Mouse (Mus musculus) MEL (cell line): ENCODE measurements around the gene Grtp1. TPM values are rescaled to one million over a fixed set of nuclear protein-coding genes. Genes with fewer than 3 reads are reported as not detected.

Source experiments
- DNase-seq: peaks from one replicate; pipeline ENCODE4 v3.0.0; 2011; ENCODE audit warnings: low read depth, low spot score
- H3K27ac ChIP-seq: 2 replicates; pipeline ENCODE4 v1.5.1; 2012; ENCODE audit warnings: low read depth, mild to moderate bottlenecking, control low read depth, low read length, moderate library complexity; ENCODE audit not compliant: control insufficient read depth
- H3K27me3 ChIP-seq, 2 experiments: fragments of 150-350 bp in 1 of 2; sonication (generic) in 1 of 2; 2 replicates each; pipeline ENCODE4 v1.6.1; 2012; ENCODE audit warnings: low read length in 2 of 2, mild to moderate bottlenecking in 2 of 2, improper control_type of control experiment in 1 of 2, moderate library complexity in 1 of 2; ENCODE audit not compliant: insufficient read depth in 2 of 2, control insufficient read depth in 1 of 2
- H3K36me3 ChIP-seq, 2 experiments: 2 replicates each; pipeline ENCODE4 v1.6.1; 2012 to 2014; ENCODE audit warnings: low read length in 2 of 2, improper control_type of control experiment in 1 of 2, inconsistent platforms in 1 of 2, mild to moderate bottlenecking in 1 of 2; ENCODE audit not compliant: insufficient read depth in 2 of 2, control insufficient read depth in 1 of 2
- H3K4me1 ChIP-seq, 2 experiments: fragments of 150-350 bp in 1 of 2; sonication (generic) in 1 of 2; 2 replicates each; pipeline ENCODE4 v1.6.1; 2012; ENCODE audit warnings: low read length in 2 of 2, improper control_type of control experiment in 1 of 2, mild to moderate bottlenecking in 1 of 2; ENCODE audit not compliant: insufficient read depth in 2 of 2, control insufficient read depth in 1 of 2
- H3K4me3 ChIP-seq, 2 experiments: fragments of 150-350 bp in 1 of 2; sonication (generic) in 1 of 2; 2 replicates each; pipeline ENCODE4 v1.5.1; 2012; ENCODE audit warnings: low read depth in 2 of 2, low read length in 2 of 2, mild to moderate bottlenecking in 2 of 2, moderate library complexity in 2 of 2, control low read depth in 1 of 2, improper control_type of control experiment in 1 of 2; ENCODE audit not compliant: control insufficient read depth in 1 of 2, insufficient read depth in 1 of 2
- H3K79me2 ChIP-seq: 2 replicates; pipeline ENCODE4 v1.6.1; 2012; ENCODE audit warnings: mild to moderate bottlenecking, low read length, moderate library complexity; ENCODE audit not compliant: control insufficient read depth, poor library complexity, insufficient read depth
- H3K9ac ChIP-seq: 2 replicates; pipeline ENCODE4 v1.6.1; 2012; ENCODE audit warnings: low read depth, mild to moderate bottlenecking, control low read depth, low read length, moderate library complexity; ENCODE audit not compliant: control insufficient read depth, poor library complexity, severe bottlenecking
- H3K9me3 ChIP-seq: fragments of 150-350 bp; sonication (generic); replicated peaks from 2 replicates; pipeline ENCODE4 v1.6.1; 2012; ENCODE audit warnings: mild to moderate bottlenecking, low read length, improper control_type of control experiment, moderate library complexity; ENCODE audit not compliant: insufficient read depth
- CTCF ChIP-seq, 3 experiments: IDR thresholded peaks in 2 of 3; conservative IDR thresholded peaks in 1 of 3; 2 replicates each; pipeline ENCODE4 v1.5.1; 2011 to 2012; ENCODE audit warnings: low read length in 3 of 3, low read depth in 2 of 3, mild to moderate bottlenecking in 2 of 3, improper control_type of control experiment in 1 of 3, inconsistent platforms in 1 of 3, mixed read lengths in 1 of 3, moderate library complexity in 1 of 3; ENCODE audit not compliant: control insufficient read depth in 1 of 3, insufficient read depth in 1 of 3, poor library complexity in 1 of 3, severe bottlenecking in 1 of 3
- HCFC1 ChIP-seq: IDR thresholded peaks from 2 replicates; pipeline ENCODE4 v1.6.1; 2012; ENCODE audit warnings: low read depth, mild to moderate bottlenecking, inconsistent platforms, low read length, improper control_type of control experiment, moderate library complexity
- KAT2A ChIP-seq: conservative IDR thresholded peaks from 2 replicates; pipeline ENCODE4 v1.6.1; 2012; ENCODE audit warnings: low read depth, low read length, improper control_type of control experiment, inconsistent platforms
- MAFK ChIP-seq: IDR thresholded peaks from 2 replicates; pipeline ENCODE4 v1.6.1; 2011; ENCODE audit warnings: low read depth, mild to moderate bottlenecking, low read length, improper control_type of control experiment, borderline replicate concordance
- MAX ChIP-seq: IDR thresholded peaks from 2 replicates; pipeline ENCODE4 v1.6.1; 2011; ENCODE audit warnings: low read length, improper control_type of control experiment
- MEF2A ChIP-seq: IDR thresholded peaks from 2 replicates; pipeline ENCODE4 v1.6.1; 2014; ENCODE audit warnings: low read depth, mild to moderate bottlenecking, inconsistent platforms, low read length, improper control_type of control experiment; ENCODE audit not compliant: poor library complexity, insufficient replicate concordance, severe bottlenecking; ENCODE audit errors: extremely low read depth
- MYB ChIP-seq: IDR thresholded peaks from 2 replicates; pipeline ENCODE4 v1.6.1; 2011; ENCODE audit warnings: mild to moderate bottlenecking, low read depth, low read length, improper control_type of control experiment
- NELFE ChIP-seq: IDR thresholded peaks from 2 replicates; pipeline ENCODE4 v1.6.1; 2011; ENCODE audit warnings: low read depth, low read length, improper control_type of control experiment
- NRF1 ChIP-seq: IDR thresholded peaks from 2 replicates; pipeline ENCODE4 v1.6.1; 2014; ENCODE audit warnings: low read depth, mild to moderate bottlenecking, inconsistent platforms, low read length, improper control_type of control experiment, moderate library complexity; ENCODE audit not compliant: poor library complexity, insufficient read depth, severe bottlenecking
- POLR2AphosphoS2 ChIP-seq: IDR thresholded peaks from 2 replicates; pipeline ENCODE4 v1.6.1; 2011; ENCODE audit warnings: low read length, improper control_type of control experiment
- POLR2AphosphoS5 ChIP-seq: IDR thresholded peaks from 2 replicates; pipeline ENCODE4 v1.6.1; 2012; ENCODE audit warnings: low read depth, borderline replicate concordance, mild to moderate bottlenecking, inconsistent platforms, low read length, moderate library complexity, mixed read lengths
- RCOR1 ChIP-seq: IDR thresholded peaks from 2 replicates; pipeline ENCODE4 v1.6.1; 2012; ENCODE audit warnings: low read depth, mild to moderate bottlenecking, inconsistent platforms, low read length, improper control_type of control experiment
- SMC3 ChIP-seq: IDR thresholded peaks from 2 replicates; pipeline ENCODE4 v1.6.1; 2011; ENCODE audit warnings: low read depth, low read length, improper control_type of control experiment
- TBP ChIP-seq: IDR thresholded peaks from 2 replicates; pipeline ENCODE4 v1.8.0; 2011; ENCODE audit warnings: low read depth, low read length, improper control_type of control experiment
- UBTF ChIP-seq: IDR thresholded peaks from 2 replicates; pipeline ENCODE4 v1.6.1; 2012; ENCODE audit warnings: low read depth, mild to moderate bottlenecking, inconsistent platforms, low read length, improper control_type of control experiment, moderate library complexity, borderline replicate concordance; ENCODE audit not compliant: insufficient read depth
- USF1 ChIP-seq: IDR thresholded peaks from 2 replicates; pipeline ENCODE4 v1.6.1; 2014; ENCODE audit warnings: low read depth, mild to moderate bottlenecking, inconsistent platforms, low read length, improper control_type of control experiment, moderate library complexity
- USF2 ChIP-seq, 2 experiments: IDR thresholded peaks; 2 replicates each; pipeline ENCODE4 v1.6.1; 2011 to 2012; ENCODE audit warnings: improper control_type of control experiment in 2 of 2, low read length in 2 of 2, borderline replicate concordance in 1 of 2, inconsistent platforms in 1 of 2, low read depth in 1 of 2, mild to moderate bottlenecking in 1 of 2; ENCODE audit not compliant: insufficient read depth in 1 of 2
- ZKSCAN1 ChIP-seq: IDR thresholded peaks from 2 replicates; pipeline ENCODE4 v1.6.1; 2012; ENCODE audit warnings: low read depth, mild to moderate bottlenecking, inconsistent platforms, low read length, improper control_type of control experiment, moderate library complexity
- polyA plus RNA-seq, 2 experiments: library from polyadenylated mRNA; stranded (reverse) in 1 of 2; unstranded in 1 of 2; fragments of >175 nt in 1 of 2; fragments of >200 nt in 1 of 2; gene quantifications; 2 replicates each; pipeline versions ENCODE4 v1.2.1 to v1.2.4; 2012; ENCODE audit warnings: low replicate concordance in 2 of 2, low read depth in 1 of 2; ENCODE audit not compliant: insufficient read length in 2 of 2, insufficient read depth in 1 of 2, missing spikeins in 1 of 2
- total RNA-seq: library from RNA; depleted of rRNA; stranded (reverse); fragments of 300-350 nt; gene quantifications from 2 replicates; pipeline ENCODE4 v1.2.3, GENCODE M21; 2012

Grtp1 gene
- total and polyA plus RNA-seq, 3 experiments: 11.9 to 15.1 TPM; not detected in 1

DNA sequence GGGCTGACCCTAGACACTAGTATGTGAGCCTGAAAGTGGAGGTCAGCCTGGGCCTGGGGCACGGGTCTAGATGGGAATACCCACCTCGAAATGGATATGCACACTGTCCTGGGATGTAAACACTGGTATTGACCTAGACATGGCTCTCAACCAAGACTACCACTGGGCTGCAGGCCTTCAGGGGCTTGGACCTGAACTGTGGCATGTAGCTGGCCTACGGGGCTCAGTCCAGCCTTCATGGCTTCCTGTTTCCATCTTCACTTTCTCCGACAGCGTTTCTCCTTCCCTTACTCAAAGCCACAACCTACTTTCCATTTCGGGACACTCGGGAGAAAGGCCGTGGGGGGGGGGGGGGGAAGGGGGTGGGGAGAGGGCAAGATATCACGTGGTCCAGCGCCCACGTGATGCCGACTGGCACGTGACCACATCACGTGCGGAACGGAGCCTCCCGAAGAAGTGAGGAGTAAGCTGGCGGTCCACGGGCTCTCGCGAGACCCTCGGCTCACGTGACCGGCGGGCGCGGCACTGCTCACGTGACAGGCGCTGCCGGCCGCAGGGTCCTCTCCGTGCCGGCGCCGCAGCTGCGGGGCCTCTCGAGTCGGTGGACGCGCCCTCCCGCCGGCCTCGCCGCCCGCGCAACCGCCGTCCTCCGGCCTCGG is 41.6 kb downstream of the Grtp1 start, which contains the start of gene Lamp1 (continued):
- TF ChIP-seq RCOR1 (no peak), POLR2AphosphoS5 (no peak; the same call in 1 of the 2 replicates), MYB (no peak), MAX (peak; percentile 97), UBTF (no peak), MAFK (no peak), HCFC1 (peak; percentile 87), SMC3 (no peak), NELFE (peak; percentile 72), TBP (peak; percentile 49; the same call in 1 of the 2 replicates), NRF1 (peak; percentile 49; the same call in 1 of the 2 replicates)

DNA sequence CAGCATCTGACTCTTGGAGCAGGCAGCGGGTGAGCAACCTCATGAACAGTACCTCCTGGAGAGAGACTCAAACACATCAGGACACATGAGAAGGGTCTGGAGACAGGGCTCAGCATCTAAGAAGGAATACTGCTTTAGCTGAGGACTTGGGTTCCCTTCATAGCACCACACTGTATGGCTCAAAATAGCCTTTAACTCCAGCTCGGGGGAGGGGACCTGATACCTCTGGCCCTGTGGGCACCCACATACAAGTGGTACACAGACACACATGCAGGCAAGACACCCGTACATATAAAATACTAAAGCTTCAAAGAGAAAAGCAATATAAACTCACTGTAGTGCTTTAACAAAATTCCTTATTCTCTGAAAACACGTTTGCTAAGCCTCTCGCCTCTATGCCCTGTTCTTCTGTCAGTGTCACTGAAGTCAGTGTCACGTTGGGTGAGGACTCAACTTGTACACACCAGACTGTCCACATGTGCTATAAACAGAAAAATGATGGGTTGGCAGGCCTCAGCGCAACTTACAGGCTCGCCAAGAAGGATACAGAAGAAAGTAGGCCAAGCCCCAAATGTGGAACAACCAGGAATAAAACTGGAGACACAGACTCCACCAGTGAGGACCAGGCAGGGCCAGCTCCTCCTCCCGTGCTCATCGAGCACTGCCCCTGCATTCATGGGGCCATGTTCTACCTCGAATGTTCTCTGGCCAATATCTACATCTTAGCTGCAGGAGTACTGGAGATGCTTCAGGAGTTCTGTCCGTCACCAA is 43.9 kb downstream of the Grtp1 start:
- H3K79me2 ChIP-seq: peaks cover 24% of the 10 kb centered on the region
- no peak overlapping the region for H3K9ac ChIP-seq
- no peak overlapping the region for H3K4me3 ChIP-seq
- H3K4me1 ChIP-seq: peaks cover 5 to 8% of the 10 kb centered on the region in 2 experiments
- H3K27me3 ChIP-seq: no peaks in the 10 kb centered on the region
- H3K9me3 ChIP-seq: no peaks in the 10 kb centered on the region
- peaks cover 0 to 11% of the 10 kb centered on the region in 2 experiments; a peak in 2 of 4 replicates for H3K36me3 ChIP-seq
- TF ChIP-seq POLR2AphosphoS2 (peak; percentile 3; the same call in 1 of the 2 replicates), RCOR1 (no peak)
- no peak for DNase-seq
- H3K27ac ChIP-seq: no peak overlapping the region

DNA sequence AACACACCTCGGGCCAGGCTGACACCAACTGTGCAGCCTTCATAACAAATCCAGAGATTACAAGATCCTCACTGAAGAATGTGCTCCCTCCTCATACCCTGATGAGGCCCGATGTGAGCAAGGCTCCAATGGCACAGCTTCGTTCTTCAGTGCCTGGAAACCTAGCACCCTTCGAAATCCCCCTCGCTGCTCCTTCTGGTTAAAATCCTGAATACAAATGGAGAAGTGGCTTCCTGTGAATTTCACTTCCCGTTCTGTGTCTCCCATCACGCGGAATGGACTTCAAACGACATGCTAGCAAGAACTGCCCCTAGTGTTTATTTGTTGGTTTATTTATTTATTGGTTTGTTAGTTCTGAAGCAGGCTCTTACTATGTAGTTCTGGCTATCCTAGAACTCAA is 45.1 kb downstream of the Grtp1 start:
- H3K4me1 ChIP-seq: peaks cover 1 to 6% of the 10 kb centered on the region in 2 experiments
- no peak for TF ChIP-seq ZKSCAN1
- TF ChIP-seq MEF2A: no peak
- no peak for TF ChIP-seq USF2 (IDR thresholded peaks at IDR 0.05; ENCODE audit: borderline replicate concordance in 1 of 2, insufficient read depth in 1 of 2, low read depth in 1 of 2, low read length in 2 of 2)
- TF ChIP-seq MYB: no peak
- TF ChIP-seq UBTF: no peak
- TF ChIP-seq USF1: no peak
- TF ChIP-seq CTCF (IDR thresholded peaks at IDR 0.05 in 2 of 3, conservative IDR thresholded peaks at IDR 0.05 in 1 of 3; ENCODE audit: control insufficient read depth in 1 of 3, insufficient read depth in 1 of 3, low read depth in 2 of 3, low read length in 3 of 3, poor library complexity in 1 of 3, severe bottlenecking in 1 of 3): no peak
- no peak for TF ChIP-seq KAT2A
- no peak for DNase-seq
- no peak overlapping the region for H3K4me3 ChIP-seq
- H3K9me3 ChIP-seq: no peaks in the 10 kb centered on the region
- no peak overlapping the region for H3K27ac ChIP-seq
- H3K9ac ChIP-seq: no peak overlapping the region
- H3K79me2 ChIP-seq: peaks cover 13% of the 10 kb centered on the region
- peaks cover 0 to 2% of the 10 kb centered on the region in 2 experiments; a peak in 1 of 4 replicates for H3K36me3 ChIP-seq
- no peaks in the 10 kb centered on the region for H3K27me3 ChIP-seq
